Mouse (Mus musculus) kidney, adult 2 months (tissue): ENCODE measurements around the gene Larp4.

Experiments
- CTCF ChIP-seq: fragments of 200-500 bp; conservative IDR thresholded peaks from 2 replicates; pipeline ENCODE4 v1.5.1; 2011; ENCODE audit warnings: low read depth, mild to moderate bottlenecking, control low read depth, low read length, moderate library complexity, mixed read lengths; ENCODE audit not compliant: insufficient read depth, insufficient read length
- POLR2A ChIP-seq: fragments of 200-500 bp; IDR thresholded peaks from one replicate; pipeline ENCODE4 v1.6.1; 2011; ENCODE audit warnings: low read depth, low read length, control low read depth

- TF ChIP-seq CTCF (no peak), POLR2A (no peak)
Observed at GRCm38 (mm10) chr15:100040541-100041266, 70.8 kb downstream of the Larp4 start.
